Comparison of ENCODE assay signal across 16 mouse cellular contexts in genomic region chr19:14853416-14853815, GRCm38 (mm10).
"Had no signal": no experiment of that assay in that cellular context is flagged by ENCODE, and none has a peak within 500 bp of the region (broad histone marks: within the 10 kb centered on the region; RNA-seq: fewer than 3 reads in every experiment).

No protein-coding gene starts in this region.

- H3K4me3 ChIP-seq: neural tube, embryonic 13.5 days; neural tube, embryonic 15.5 days; stomach, embryonic 15.5 days had no signal

- H3K27ac ChIP-seq: neural tube, embryonic 13.5 days; neural tube, embryonic 15.5 days; stomach, embryonic 15.5 days; stomach, postnatal 0 days had no signal

- H3K27me3 ChIP-seq: neural tube, embryonic 15.5 days; stomach, embryonic 15.5 days had no signal

- H3K9me3 ChIP-seq: neural tube, embryonic 13.5 days; neural tube, embryonic 15.5 days; stomach, embryonic 15.5 days had no signal

- H3K36me3 ChIP-seq: neural tube, embryonic 13.5 days; neural tube, embryonic 15.5 days; stomach, embryonic 15.5 days had no signal

- DNase-seq: retina, postnatal 1 day; right cerebral cortex, adult 18-20 months; right cerebral cortex, postnatal 14 days; right cerebral cortex, postnatal 25 days; right cerebral cortex, postnatal 4 days; spleen, adult 18-20 months; thymus, adult 18-20 months; thymus, adult 2 months; thymus, postnatal 14 days; thymus, postnatal 25 days; thymus, postnatal 36 days; thymus, postnatal 4 days had no signal

- H3K4me1 ChIP-seq: neural tube, embryonic 13.5 days; neural tube, embryonic 15.5 days; stomach, embryonic 15.5 days had no signal

- H3K9ac ChIP-seq: neural tube, embryonic 13.5 days; neural tube, embryonic 15.5 days; stomach, embryonic 15.5 days had no signal

- H3K4me2 ChIP-seq: neural tube, embryonic 13.5 days; neural tube, embryonic 15.5 days; stomach, embryonic 15.5 days had no signal
